Mouse (Mus musculus): ENCODE measurements around the gene Gm17545.

GRCm38 (mm10) chr9:22447213-22447612, 6.9 kb upstream of the Gm17545 start:
- no peak for TF ChIP-seq CTCF (IDR thresholded peaks at IDR 0.05; ENCODE audit: low read depth, low read length)
- no peak for TF ChIP-seq POLR2A (IDR thresholded peaks at IDR 0.05; ENCODE audit: borderline replicate concordance, low read depth, low read length)

All from bone marrow macrophage, adult 2 months (primary cell).